Mouse (Mus musculus) MEL (cell line): ENCODE results near the gene Ppig. TPM values are rescaled to one million over a fixed set of nuclear protein-coding genes. Genes with fewer than 3 reads are reported as not detected.

Experiments used
- DNase-seq: peaks from one replicate; pipeline ENCODE4 v3.0.0; 2011; ENCODE audit warnings: low read depth, low spot score
- H3K27ac ChIP-seq: 2 replicates; pipeline ENCODE4 v1.5.1; 2012; ENCODE audit warnings: low read depth, mild to moderate bottlenecking, control low read depth, low read length, moderate library complexity; ENCODE audit not compliant: control insufficient read depth
- H3K27me3 ChIP-seq, 2 experiments: fragments of 150-350 bp in 1 of 2; sonication (generic) in 1 of 2; 2 replicates each; pipeline ENCODE4 v1.6.1; 2012; ENCODE audit warnings: low read length in 2 of 2, mild to moderate bottlenecking in 2 of 2, improper control_type of control experiment in 1 of 2, moderate library complexity in 1 of 2; ENCODE audit not compliant: insufficient read depth in 2 of 2, control insufficient read depth in 1 of 2
- H3K36me3 ChIP-seq, 2 experiments: 2 replicates each; pipeline ENCODE4 v1.6.1; 2012 to 2014; ENCODE audit warnings: low read length in 2 of 2, improper control_type of control experiment in 1 of 2, inconsistent platforms in 1 of 2, mild to moderate bottlenecking in 1 of 2; ENCODE audit not compliant: insufficient read depth in 2 of 2, control insufficient read depth in 1 of 2
- H3K4me1 ChIP-seq, 2 experiments: fragments of 150-350 bp in 1 of 2; sonication (generic) in 1 of 2; 2 replicates each; pipeline ENCODE4 v1.6.1; 2012; ENCODE audit warnings: low read length in 2 of 2, improper control_type of control experiment in 1 of 2, mild to moderate bottlenecking in 1 of 2; ENCODE audit not compliant: insufficient read depth in 2 of 2, control insufficient read depth in 1 of 2
- H3K4me3 ChIP-seq, 2 experiments: fragments of 150-350 bp in 1 of 2; sonication (generic) in 1 of 2; 2 replicates each; pipeline ENCODE4 v1.5.1; 2012; ENCODE audit warnings: low read depth in 2 of 2, low read length in 2 of 2, mild to moderate bottlenecking in 2 of 2, moderate library complexity in 2 of 2, control low read depth in 1 of 2, improper control_type of control experiment in 1 of 2; ENCODE audit not compliant: control insufficient read depth in 1 of 2, insufficient read depth in 1 of 2
- H3K79me2 ChIP-seq: 2 replicates; pipeline ENCODE4 v1.6.1; 2012; ENCODE audit warnings: mild to moderate bottlenecking, low read length, moderate library complexity; ENCODE audit not compliant: control insufficient read depth, poor library complexity, insufficient read depth
- H3K9ac ChIP-seq: 2 replicates; pipeline ENCODE4 v1.6.1; 2012; ENCODE audit warnings: low read depth, mild to moderate bottlenecking, control low read depth, low read length, moderate library complexity; ENCODE audit not compliant: control insufficient read depth, poor library complexity, severe bottlenecking
- H3K9me3 ChIP-seq: fragments of 150-350 bp; sonication (generic); replicated peaks from 2 replicates; pipeline ENCODE4 v1.6.1; 2012; ENCODE audit warnings: mild to moderate bottlenecking, low read length, improper control_type of control experiment, moderate library complexity; ENCODE audit not compliant: insufficient read depth
- BHLHE40 ChIP-seq: IDR thresholded peaks from 2 replicates; pipeline ENCODE4 v1.6.1; 2012; ENCODE audit warnings: low read depth, mild to moderate bottlenecking, inconsistent platforms, low read length, improper control_type of control experiment, borderline replicate concordance
- CHD1 ChIP-seq: IDR thresholded peaks from 2 replicates; pipeline ENCODE4 v1.6.1; 2012; ENCODE audit warnings: low read depth, mild to moderate bottlenecking, inconsistent platforms, low read length, improper control_type of control experiment
- CHD2 ChIP-seq: IDR thresholded peaks from 2 replicates; pipeline ENCODE4 v1.6.1; 2011; ENCODE audit warnings: low read length, improper control_type of control experiment
- CTCF ChIP-seq, 3 experiments: IDR thresholded peaks in 2 of 3; conservative IDR thresholded peaks in 1 of 3; 2 replicates each; pipeline ENCODE4 v1.5.1; 2011 to 2012; ENCODE audit warnings: low read length in 3 of 3, low read depth in 2 of 3, mild to moderate bottlenecking in 2 of 3, improper control_type of control experiment in 1 of 3, inconsistent platforms in 1 of 3, mixed read lengths in 1 of 3, moderate library complexity in 1 of 3; ENCODE audit not compliant: control insufficient read depth in 1 of 3, insufficient read depth in 1 of 3, poor library complexity in 1 of 3, severe bottlenecking in 1 of 3
- E2F4 ChIP-seq: IDR thresholded peaks from 2 replicates; pipeline ENCODE4 v1.6.1; 2011; ENCODE audit warnings: low read depth, low read length, improper control_type of control experiment, borderline replicate concordance
- EP300 ChIP-seq, 2 experiments: IDR thresholded peaks; 2 replicates each; pipeline ENCODE4 v1.6.1; 2011; ENCODE audit warnings: improper control_type of control experiment in 2 of 2, low read length in 2 of 2, low read depth in 1 of 2, mild to moderate bottlenecking in 1 of 2
- ETS1 ChIP-seq: IDR thresholded peaks from 2 replicates; pipeline ENCODE4 v1.6.1; 2012; ENCODE audit warnings: low read depth, mild to moderate bottlenecking, inconsistent platforms, low read length, improper control_type of control experiment, moderate library complexity
- GATA1 ChIP-seq: IDR thresholded peaks from 2 replicates; pipeline ENCODE4 v1.6.1; 2011; ENCODE audit warnings: low read depth, low read length, improper control_type of control experiment
- HCFC1 ChIP-seq: IDR thresholded peaks from 2 replicates; pipeline ENCODE4 v1.6.1; 2012; ENCODE audit warnings: low read depth, mild to moderate bottlenecking, inconsistent platforms, low read length, improper control_type of control experiment, moderate library complexity
- JUND ChIP-seq: IDR thresholded peaks from 2 replicates; pipeline ENCODE4 v1.6.1; 2011; ENCODE audit warnings: low read depth, mild to moderate bottlenecking, improper control_type of control experiment, low read length
- MAX ChIP-seq: IDR thresholded peaks from 2 replicates; pipeline ENCODE4 v1.6.1; 2011; ENCODE audit warnings: low read length, improper control_type of control experiment
- MAZ ChIP-seq: IDR thresholded peaks from 2 replicates; pipeline ENCODE4 v1.6.1; 2012; ENCODE audit warnings: low read depth, mild to moderate bottlenecking, inconsistent platforms, low read length, improper control_type of control experiment
- MEF2A ChIP-seq: IDR thresholded peaks from 2 replicates; pipeline ENCODE4 v1.6.1; 2014; ENCODE audit warnings: low read depth, mild to moderate bottlenecking, inconsistent platforms, low read length, improper control_type of control experiment; ENCODE audit not compliant: poor library complexity, insufficient replicate concordance, severe bottlenecking; ENCODE audit errors: extremely low read depth
- MYB ChIP-seq: IDR thresholded peaks from 2 replicates; pipeline ENCODE4 v1.6.1; 2011; ENCODE audit warnings: mild to moderate bottlenecking, low read depth, low read length, improper control_type of control experiment
- MYC ChIP-seq: IDR thresholded peaks from 2 replicates; pipeline ENCODE4 v1.6.1; 2011; ENCODE audit warnings: low read depth, mild to moderate bottlenecking, low read length, improper control_type of control experiment, moderate library complexity
- NRF1 ChIP-seq: IDR thresholded peaks from 2 replicates; pipeline ENCODE4 v1.6.1; 2014; ENCODE audit warnings: low read depth, mild to moderate bottlenecking, inconsistent platforms, low read length, improper control_type of control experiment, moderate library complexity; ENCODE audit not compliant: poor library complexity, insufficient read depth, severe bottlenecking
- POLR2A ChIP-seq, 2 experiments: IDR thresholded peaks; 2 replicates each; pipeline ENCODE4 v1.6.1; 2011 to 2012; ENCODE audit warnings: low read length in 2 of 2, mild to moderate bottlenecking in 2 of 2, control low read depth in 1 of 2, improper control_type of control experiment in 1 of 2, low read depth in 1 of 2, moderate library complexity in 1 of 2; ENCODE audit not compliant: control insufficient read depth in 1 of 2, insufficient read depth in 1 of 2, poor library complexity in 1 of 2
- POLR2AphosphoS2 ChIP-seq: IDR thresholded peaks from 2 replicates; pipeline ENCODE4 v1.6.1; 2011; ENCODE audit warnings: low read length, improper control_type of control experiment
- POLR2AphosphoS5 ChIP-seq: IDR thresholded peaks from 2 replicates; pipeline ENCODE4 v1.6.1; 2012; ENCODE audit warnings: low read depth, borderline replicate concordance, mild to moderate bottlenecking, inconsistent platforms, low read length, moderate library complexity, mixed read lengths
- RAD21 ChIP-seq: IDR thresholded peaks from 2 replicates; pipeline ENCODE4 v1.6.1; 2011; ENCODE audit warnings: mild to moderate bottlenecking, low read depth, low read length, improper control_type of control experiment
- SIN3A ChIP-seq: IDR thresholded peaks from 2 replicates; pipeline ENCODE4 v1.6.1; 2012; ENCODE audit warnings: low read length, improper control_type of control experiment, inconsistent platforms
- SMC3 ChIP-seq: IDR thresholded peaks from 2 replicates; pipeline ENCODE4 v1.6.1; 2011; ENCODE audit warnings: low read depth, low read length, improper control_type of control experiment
- USF1 ChIP-seq: IDR thresholded peaks from 2 replicates; pipeline ENCODE4 v1.6.1; 2014; ENCODE audit warnings: low read depth, mild to moderate bottlenecking, inconsistent platforms, low read length, improper control_type of control experiment, moderate library complexity
- ZC3H11A ChIP-seq: IDR thresholded peaks from 2 replicates; pipeline ENCODE4 v1.6.1; 2012; ENCODE audit warnings: low read depth, mild to moderate bottlenecking, inconsistent platforms, low read length, improper control_type of control experiment
- ZKSCAN1 ChIP-seq: IDR thresholded peaks from 2 replicates; pipeline ENCODE4 v1.6.1; 2012; ENCODE audit warnings: low read depth, mild to moderate bottlenecking, inconsistent platforms, low read length, improper control_type of control experiment, moderate library complexity
- ZMIZ1 ChIP-seq: IDR thresholded peaks from 2 replicates; pipeline ENCODE4 v1.6.1; 2012; ENCODE audit warnings: low read depth, mild to moderate bottlenecking, inconsistent platforms, low read length, improper control_type of control experiment, moderate library complexity
- ZNF384 ChIP-seq: IDR thresholded peaks from 2 replicates; pipeline ENCODE4 v1.6.1; 2012; ENCODE audit warnings: low read depth, mild to moderate bottlenecking, inconsistent platforms, low read length, improper control_type of control experiment
- polyA plus RNA-seq, 2 experiments: library from polyadenylated mRNA; stranded (reverse) in 1 of 2; unstranded in 1 of 2; fragments of >175 nt in 1 of 2; fragments of >200 nt in 1 of 2; gene quantifications; 2 replicates each; pipeline versions ENCODE4 v1.2.1 to v1.2.4; 2012; ENCODE audit warnings: low replicate concordance in 2 of 2, low read depth in 1 of 2; ENCODE audit not compliant: insufficient read length in 2 of 2, insufficient read depth in 1 of 2, missing spikeins in 1 of 2
- total RNA-seq: library from RNA; depleted of rRNA; stranded (reverse); fragments of 300-350 nt; gene quantifications from 2 replicates; pipeline ENCODE4 v1.2.3, GENCODE M21; 2012

Gene Ppig
- total and polyA plus RNA-seq, 3 experiments = 12.5 to 132 (median 115) TPM

- TF ChIP-seq CHD1 = no peak
- TF ChIP-seq JUND = no peak
- no peak for TF ChIP-seq E2F4
- TF ChIP-seq POLR2A (IDR thresholded peaks at IDR 0.05; ENCODE audit: control insufficient read depth in 1 of 2, insufficient read depth in 1 of 2, low read depth in 1 of 2, low read length in 2 of 2, poor library complexity in 1 of 2) = peak in 1 of 2 experiments; percentile 34; a peak in 2 of 4 replicates
- no peak; the same call in 1 of the 2 replicates for TF ChIP-seq POLR2AphosphoS5
- TF ChIP-seq ETS1 = no peak
- no peak for TF ChIP-seq NRF1
- no peak for TF ChIP-seq ZMIZ1
- TF ChIP-seq MAX = no peak
- no peak for TF ChIP-seq MEF2A
- no peak for TF ChIP-seq MAZ
- no peak for TF ChIP-seq MYC
- 0 out of 2 replicates have a peak, but pooled peaks have one; percentile 23 for TF ChIP-seq GATA1
- peak in 1 of 2 experiments; percentile 40; a peak in 1 of 4 replicates for TF ChIP-seq EP300 (IDR thresholded peaks at IDR 0.05; ENCODE audit: low read depth in 1 of 2, low read length in 2 of 2)
- no peak for TF ChIP-seq ZKSCAN1
- TF ChIP-seq POLR2AphosphoS2 = no peak
- TF ChIP-seq ZNF384 = peak; percentile 88
- TF ChIP-seq RAD21 = no peak
- no peak for TF ChIP-seq CHD2
- TF ChIP-seq SIN3A = peak; percentile 21; the same call in 1 of the 2 replicates
- no peak for TF ChIP-seq BHLHE40
- no peak for TF ChIP-seq MYB
Observed at GRCm38 (mm10) chr2:69777985-69778835, 55.9 kb downstream of the Ppig start (continued).

- TF ChIP-seq USF1 = no peak
- TF ChIP-seq ZNF384 = peak; percentile 57
- peak; percentile 44 for TF ChIP-seq SMC3
- peak; percentile 53; the same call in 1 of the 2 replicates for TF ChIP-seq ZC3H11A
- TF ChIP-seq CTCF (IDR thresholded peaks at IDR 0.05 in 2 of 3, conservative IDR thresholded peaks at IDR 0.05 in 1 of 3; ENCODE audit: control insufficient read depth in 1 of 3, insufficient read depth in 1 of 3, low read depth in 2 of 3, low read length in 3 of 3, poor library complexity in 1 of 3, severe bottlenecking in 1 of 3) = peak; percentile 52 to 66 (median 54)
- TF ChIP-seq E2F4 = no peak
- 0 out of 2 replicates have a peak, but pooled peaks have one; percentile 22 for TF ChIP-seq MAZ
- TF ChIP-seq HCFC1 = 0 out of 2 replicates have a peak, but pooled peaks have one; percentile 54
- 0 out of 2 replicates have a peak, but pooled peaks have one; percentile 4 for TF ChIP-seq GATA1
- no peak for TF ChIP-seq NRF1
- 0 out of 2 replicates have a peak, but pooled peaks have one; percentile 13 for TF ChIP-seq MEF2A
- TF ChIP-seq RAD21 = peak; percentile 51
- Histone ChIP-seq H3K36me3 (peaks cover 0 to 4% of the 10 kb centered on the region in 2 experiments; a peak in 1 of 4 replicates), H3K4me3 (peak overlapping the region; percentile 52 to 64), H3K9ac (peak overlapping the region; percentile 62), H3K27ac (peak overlapping the region; percentile 76), H3K27me3 (no peaks in the 10 kb centered on the region), H3K4me1 (peaks cover 5 to 9% of the 10 kb centered on the region in 2 experiments; a peak in 3 of 4 replicates), H3K9me3 (no peaks in the 10 kb centered on the region), H3K79me2 (no peaks in the 10 kb centered on the region; the same call in 1 of the 2 replicates)
- peak; percentile 88 for DNase-seq
Observed at GRCm38 (mm10) chr2:69778836-69779177, 56.5 kb downstream of the Ppig start.
